Mouse (Mus musculus) B cell, adult 62 days (primary cell): ENCODE data around the gene Ak6. TPM values are rescaled to one million over a fixed set of nuclear protein-coding genes. Genes with fewer than 3 reads are reported as not detected.

Experiments used
- total RNA-seq: library from RNA; stranded (reverse); gene quantifications from 4 replicates; pipeline ENCODE4 v1.2.4, GENCODE M21; 2023

The Ak6 gene
- 77.6 to 114 TPM (median 112 TPM) in 4 replicates for total RNA-seq

DNA sequence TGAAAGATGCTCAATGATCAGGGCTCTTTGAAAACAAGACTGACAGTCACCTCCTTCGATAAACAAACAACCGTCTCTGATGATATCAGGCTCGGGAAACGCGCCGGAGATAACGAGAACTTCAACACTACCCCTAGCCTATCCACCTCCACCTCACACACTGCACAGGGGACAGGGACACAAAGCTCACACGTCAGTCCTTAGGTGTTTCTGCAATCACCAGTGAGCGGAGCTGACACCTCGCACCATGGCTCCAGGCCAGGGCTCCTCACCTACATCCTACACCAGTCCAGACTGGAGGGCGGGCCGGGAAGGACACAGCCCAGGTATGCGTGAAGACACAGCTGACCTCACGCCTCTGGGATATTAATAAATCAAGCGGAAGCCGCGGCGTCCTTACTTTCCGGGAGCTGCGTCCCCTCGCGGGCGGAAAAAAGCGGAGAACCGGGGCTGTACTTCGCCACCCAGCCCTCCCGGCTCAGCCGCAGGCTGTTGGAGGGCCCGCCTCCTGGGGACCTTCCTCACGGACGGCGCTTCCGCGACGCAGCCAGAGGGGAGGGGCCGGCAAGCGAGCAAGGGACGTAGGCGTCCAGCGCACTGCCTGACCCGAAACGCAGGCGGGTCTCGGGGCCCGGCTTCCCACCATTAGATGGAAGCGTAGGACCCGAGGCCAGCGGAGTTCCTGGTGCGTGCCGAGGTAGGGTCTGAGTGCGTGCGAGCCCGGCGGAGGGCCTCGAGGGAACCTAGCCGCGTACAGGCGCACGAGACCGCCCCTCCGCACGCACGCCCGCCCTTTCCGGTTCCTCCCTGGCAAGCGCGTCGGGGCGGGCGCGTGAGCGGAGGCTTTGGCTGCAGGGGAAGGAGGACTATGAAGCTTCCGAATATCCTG, at the start of gene Ak6, which contains the start of gene Rad17:
Gene Ak6, plus strand, starts transcription at position 430 of the 889 bp plus-strand sequence.
Gene Rad17, minus strand, starts transcription at position 502 of the 889 bp plus-strand sequence.

DNA sequence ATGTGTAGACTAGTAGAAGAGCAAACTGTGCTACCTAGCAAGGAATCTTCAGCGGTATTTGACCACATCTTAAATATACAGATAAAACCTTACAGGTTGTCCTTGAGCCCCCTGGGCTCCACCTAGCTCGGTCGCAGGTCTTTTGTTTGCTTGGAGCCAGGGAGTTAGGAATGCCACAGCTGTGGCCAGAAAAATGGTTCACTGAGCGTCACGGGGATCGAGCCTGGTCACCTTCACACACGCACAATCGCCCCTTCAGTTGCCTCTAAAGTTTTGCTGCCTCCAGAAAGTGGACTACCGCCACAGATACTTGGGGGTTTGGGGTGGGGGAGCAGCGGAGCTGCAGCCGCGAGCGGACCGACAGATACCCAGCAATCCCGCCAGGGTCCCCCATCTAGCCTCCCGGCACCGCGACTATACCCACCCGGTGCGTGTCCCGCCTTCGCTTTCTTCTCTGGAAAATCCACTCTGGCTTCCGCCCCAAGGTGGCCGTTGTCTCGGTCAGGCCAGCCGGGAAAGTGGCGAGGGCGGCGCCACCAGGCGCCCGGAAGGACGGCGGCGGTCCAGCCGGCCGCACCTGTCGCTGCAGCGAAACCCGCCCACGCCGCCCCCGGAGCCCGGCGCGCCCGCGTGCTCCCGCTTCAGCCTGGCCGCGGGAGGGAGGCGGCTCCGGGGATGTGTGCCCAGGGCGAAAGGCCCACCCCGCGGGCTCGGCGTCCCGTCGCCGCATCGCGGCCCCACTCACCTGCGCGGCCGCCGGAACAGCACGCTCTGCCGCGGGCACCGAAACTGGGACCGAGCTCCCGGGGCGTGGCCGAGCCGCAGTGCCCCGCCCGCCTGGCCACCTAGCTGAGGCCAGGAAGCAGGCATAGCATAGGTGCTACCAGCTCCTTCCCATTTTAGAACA, 34.3 kb upstream of the Ak6 start, which contains the start of gene Marveld2:
Gene Marveld2, minus strand, starts transcription at position 791 of the 907 bp plus-strand sequence.

DNA sequence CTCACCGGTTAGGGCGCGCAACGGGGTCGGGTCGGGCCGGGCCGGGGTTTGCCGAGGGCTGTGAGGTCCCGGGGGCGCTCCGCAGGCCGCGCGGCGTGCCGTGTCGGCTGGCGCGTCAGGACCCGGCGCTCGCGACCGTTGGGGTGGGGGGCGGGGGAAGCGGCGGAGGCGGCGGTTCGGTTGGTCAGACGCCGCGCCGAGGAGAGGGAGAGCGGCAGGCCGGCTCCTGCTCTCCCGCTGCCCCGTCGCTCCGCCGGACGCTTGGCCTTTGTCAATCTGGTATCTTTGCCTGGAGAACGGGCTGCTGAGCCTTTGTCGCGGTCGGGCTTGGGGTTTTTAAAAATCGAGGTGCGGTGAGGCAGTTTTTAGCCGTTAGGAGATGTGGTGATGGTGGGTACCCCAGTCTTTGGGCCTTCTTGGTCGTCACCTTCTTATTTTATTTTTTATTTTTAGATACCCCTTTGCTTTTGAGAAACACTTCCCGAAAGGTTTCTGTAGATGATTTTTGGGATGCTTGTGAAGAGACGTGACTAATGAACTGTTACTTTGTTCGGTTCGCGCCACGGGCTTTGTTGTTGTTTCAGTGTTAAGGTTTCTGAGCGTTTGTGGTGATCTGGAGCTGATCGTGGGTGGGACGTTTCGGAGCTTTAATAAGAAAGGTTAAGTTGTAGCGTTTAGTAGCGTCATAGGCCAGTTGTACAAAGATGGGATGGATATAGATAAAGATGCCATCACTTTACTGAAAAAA, 834 bp downstream of the Ak6 start, which contains the start of gene Taf9:
Gene Taf9, plus strand, starts transcription at position 141 of the 748 bp plus-strand sequence.

DNA sequence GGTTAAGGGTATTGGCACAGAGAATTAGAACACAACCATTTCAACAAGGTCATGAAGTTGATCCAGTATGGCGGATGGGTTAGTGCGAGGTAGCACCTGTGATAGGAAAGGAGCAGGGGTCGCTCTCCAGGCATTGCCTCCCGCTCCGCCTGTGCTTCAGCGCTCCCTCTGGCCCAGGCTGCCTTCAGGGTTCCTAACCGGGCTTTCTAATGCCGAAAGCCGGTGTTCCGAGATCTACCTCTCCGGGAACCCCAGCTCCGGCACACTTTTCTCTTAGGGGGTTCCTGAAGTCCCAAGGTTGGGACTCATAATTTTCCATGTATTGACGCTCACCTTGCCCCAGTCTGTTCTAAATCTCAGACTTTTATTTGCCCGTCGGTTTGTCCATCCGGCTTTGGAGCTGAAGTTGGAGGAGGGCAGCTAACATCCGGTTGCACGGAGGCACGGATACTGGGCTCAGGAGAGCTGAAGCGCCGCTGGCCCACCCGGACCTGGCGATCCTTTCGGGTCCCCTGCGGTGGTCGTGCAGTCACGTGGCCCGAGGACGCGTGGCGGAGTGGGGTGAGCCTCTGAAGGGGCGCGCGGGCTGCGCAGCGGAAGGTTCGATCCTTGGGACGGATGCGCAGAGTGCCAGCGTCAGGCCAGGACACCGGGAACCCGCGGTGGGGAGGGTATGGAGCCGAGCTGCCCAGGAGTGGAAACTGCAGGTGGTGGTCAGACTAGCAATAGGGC, 18.7 kb downstream of the Ak6 start, which contains the start of gene Ccdc125:
Gene Ccdc125, plus strand, starts transcription at position 427 of the 732 bp plus-strand sequence.

Other genes with a start within 250 kb of the Ak6 start
- gene Naip1, start 198.1 kb upstream of the Ak6 start, total RNA-seq: 0.17 to 0.19 TPM in 2 of 4 replicates, not detected in the others
- 50.4 to 58.8 TPM (median 52.8 TPM) in 4 replicates for gene Gtf2h2, start 158.4 kb upstream of the Ak6 start, total RNA-seq
- gene Ocln, start 98.3 kb upstream of the Ak6 start, total RNA-seq: 0.24 TPM in 1 of 4 replicates, not detected in the others
- gene Marveld2, start 34.0 kb upstream of the Ak6 start, total RNA-seq: 9.2 to 15.0 TPM (median 10.3 TPM) in 4 replicates
- 30.3 to 33.0 TPM (median 31.0 TPM) in 4 replicates for gene Rad17, start 72 bp downstream of the Ak6 start, total RNA-seq
- gene Taf9, start 600 bp downstream of the Ak6 start, total RNA-seq: 17.9 to 39.0 TPM (median 26.3 TPM) in 4 replicates
- gene Ccdc125, start 18.7 kb downstream of the Ak6 start, total RNA-seq: 13.0 to 15.8 TPM (median 13.8 TPM) in 4 replicates
- 27.7 to 32.3 TPM (median 31.1 TPM) in 4 replicates for gene Cdk7, start 80.0 kb downstream of the Ak6 start, total RNA-seq
- 20.9 to 31.8 TPM (median 27.9 TPM) in 4 replicates for gene Mrps36, start 93.7 kb downstream of the Ak6 start, total RNA-seq
- 0.63 to 2.7 TPM (median 1.5 TPM) in 4 replicates for gene Cenph, start 124.9 kb downstream of the Ak6 start, total RNA-seq
- gene Ccnb1, start 135.6 kb downstream of the Ak6 start, total RNA-seq: 1.1 to 6.2 TPM (median 4.3 TPM) in 4 replicates
- gene Slc30a5, start 182.4 kb downstream of the Ak6 start, total RNA-seq: 99.1 to 102 TPM (median 100 TPM) in 4 replicates